Mouse (Mus musculus): Measurements from ENCODE around the gene Tnfrsf13c.

Gene Tnfrsf13c

GRCm38 (mm10) chr15:82231100-82231499 lies 6.9 kb upstream of the Tnfrsf13c start:
- no peak for DNase-seq (ENCODE audit: extremely low read depth, low read depth, low spot score)

GRCm38 (mm10) chr15:82230098-82230611 lies 6.0 kb upstream of the Tnfrsf13c start:
- no peak for DNase-seq (ENCODE audit: extremely low read depth, low read depth, low spot score)

GRCm38 (mm10) chr15:82229542-82230045 lies 5.4 kb upstream of the Tnfrsf13c start:
- DNase-seq (ENCODE audit: extremely low read depth, low read depth, low spot score), result no peak

- DNase-seq (ENCODE audit: extremely low read depth, low read depth, low spot score), result no peak
Measured at GRCm38 (mm10) chr15:82225769-82226168, 1.6 kb upstream of the Tnfrsf13c start.

GRCm38 (mm10) chr15:82224602-82225215 lies 540 bp upstream of the Tnfrsf13c start:
- no peak for DNase-seq (ENCODE audit: extremely low read depth, low read depth, low spot score)

- no peak for DNase-seq (ENCODE audit: extremely low read depth, low read depth, low spot score)
Measured at GRCm38 (mm10) chr15:82223251-82223650, 918 bp downstream of the Tnfrsf13c start.

GRCm38 (mm10) chr15:82221104-82221860 lies 2.9 kb downstream of the Tnfrsf13c start:
- DNase-seq (ENCODE audit: extremely low read depth, low read depth, low spot score), result no peak

GRCm38 (mm10) chr15:82220003-82220675 lies 4.0 kb downstream of the Tnfrsf13c start:
- no peak for DNase-seq (ENCODE audit: extremely low read depth, low read depth, low spot score)

GRCm38 (mm10) chr15:82218778-82219666 lies 5.1 kb downstream of the Tnfrsf13c start:
- no peak for DNase-seq (ENCODE audit: extremely low read depth, low read depth, low spot score)

- DNase-seq (ENCODE audit: extremely low read depth, low read depth, low spot score), result no peak
Measured at GRCm38 (mm10) chr15:82217980-82218379, 6.2 kb downstream of the Tnfrsf13c start.

GRCm38 (mm10) chr15:82217039-82217438 lies 7.1 kb downstream of the Tnfrsf13c start:
- no peak for DNase-seq (ENCODE audit: extremely low read depth, low read depth, low spot score)

- no peak for DNase-seq (ENCODE audit: extremely low read depth, low read depth, low spot score)
Measured at GRCm38 (mm10) chr15:82216142-82216827, 7.9 kb downstream of the Tnfrsf13c start.

- no peak for DNase-seq (ENCODE audit: extremely low read depth, low read depth, low spot score)
Measured at GRCm38 (mm10) chr15:82215332-82216046, 8.7 kb downstream of the Tnfrsf13c start.

GRCm38 (mm10) chr15:82213222-82213621 lies 10.9 kb downstream of the Tnfrsf13c start:
- DNase-seq (ENCODE audit: extremely low read depth, low read depth, low spot score), result no peak

GRCm38 (mm10) chr15:82212752-82213063 lies 11.5 kb downstream of the Tnfrsf13c start, which contains the start of gene Shisa8:
TSS of gene Shisa8 (minus strand) at chr15:82212815.
- no peak for DNase-seq (ENCODE audit: extremely low read depth, low read depth, low spot score)

- DNase-seq (ENCODE audit: extremely low read depth, low read depth, low spot score), result no peak
Measured at GRCm38 (mm10) chr15:82211911-82212751, 12.0 kb downstream of the Tnfrsf13c start.

- no peak for DNase-seq (ENCODE audit: extremely low read depth, low read depth, low spot score)
Measured at GRCm38 (mm10) chr15:82211281-82211680, 12.9 kb downstream of the Tnfrsf13c start.

- DNase-seq (ENCODE audit: extremely low read depth, low read depth, low spot score), result no peak
Measured at GRCm38 (mm10) chr15:82210801-82211200, 13.4 kb downstream of the Tnfrsf13c start.

Data from fat pad, adult 2 months (tissue).